Mouse (Mus musculus) kidney, adult 18-20 months (tissue): Measurements from ENCODE around the gene Wdfy4.

Experiments used
- DNase-seq: peaks from one replicate; pipeline ENCODE4 v3.0.0; 2021

Wdfy4 gene

DNA sequence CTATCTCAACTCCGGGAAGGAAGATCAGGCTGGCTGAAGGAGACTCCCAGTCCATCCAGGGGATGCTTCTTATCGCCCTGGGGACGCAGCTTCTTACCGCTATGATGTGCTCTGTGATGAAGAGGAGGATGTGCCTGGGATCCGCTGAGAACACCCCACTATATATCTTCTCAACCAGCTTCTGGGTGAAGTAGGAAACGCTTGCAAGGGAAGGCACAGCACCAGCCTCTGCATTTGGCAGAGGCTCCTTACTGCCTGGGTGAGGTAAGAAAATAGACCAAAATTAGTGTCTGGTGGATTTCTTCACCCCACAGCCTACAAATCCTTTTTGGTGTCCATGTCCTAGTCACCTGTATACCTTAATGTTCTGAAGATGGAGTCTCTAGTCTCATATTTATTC, 107.2 kb downstream of the Wdfy4 start:
- no peak for DNase-seq

DNA sequence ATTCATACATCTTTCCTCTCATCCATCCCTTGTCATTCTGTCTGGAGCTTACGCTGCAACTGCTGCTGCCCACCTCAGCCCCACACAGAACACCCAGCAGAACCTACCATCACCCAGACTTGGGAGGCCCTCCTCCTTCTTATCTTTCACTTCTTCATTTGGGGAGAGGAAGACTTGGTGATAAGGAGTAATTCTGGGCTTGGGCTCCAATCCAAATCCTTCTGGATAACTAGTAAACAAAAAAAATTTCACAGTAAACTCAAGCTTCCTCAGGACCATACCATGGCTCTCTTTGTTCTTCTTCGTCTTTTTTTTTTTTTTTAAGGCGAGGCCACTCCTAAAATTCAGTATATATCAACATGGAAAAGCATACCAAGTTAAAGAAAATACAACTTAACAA, 112.0 kb downstream of the Wdfy4 start:
- DNase-seq: no peak

DNA sequence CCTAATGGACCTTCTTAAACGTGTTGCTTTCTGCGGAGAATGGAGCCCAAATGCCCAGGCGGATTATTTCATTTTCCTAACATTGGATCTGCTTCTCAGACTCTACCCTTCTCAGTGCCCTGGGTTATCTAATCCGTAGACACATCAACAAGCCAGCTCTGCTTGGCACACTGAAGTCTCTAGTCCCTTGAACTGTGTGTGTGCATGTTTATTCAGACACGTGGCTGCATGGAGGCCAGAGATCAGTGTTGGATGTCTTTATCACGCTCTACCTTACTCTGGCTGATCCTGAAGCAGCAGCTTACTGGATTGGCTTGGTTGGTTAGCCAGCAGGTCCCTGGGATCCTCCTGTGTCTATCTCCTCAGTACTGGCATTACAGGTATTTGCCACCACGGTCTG, 113.0 kb downstream of the Wdfy4 start:
- no peak for DNase-seq

DNA sequence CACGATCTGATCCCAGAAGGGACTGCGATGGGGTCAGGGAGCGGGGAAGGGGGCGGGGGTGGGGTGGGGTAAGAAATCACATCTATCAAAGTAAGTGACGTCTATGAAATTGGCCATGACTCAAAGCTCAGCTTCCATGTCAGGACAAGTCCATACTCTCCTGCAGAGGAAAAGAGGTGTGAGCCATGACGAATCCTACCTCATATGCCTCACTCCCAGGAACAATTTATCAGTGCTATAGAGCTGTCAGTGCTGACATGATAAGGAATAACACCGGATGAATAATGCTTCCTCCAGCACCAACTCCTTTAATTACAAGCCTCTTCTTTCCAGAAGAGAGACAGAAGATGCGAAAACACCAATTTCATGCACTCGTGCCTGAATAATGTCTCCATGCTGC, 117.6 kb downstream of the Wdfy4 start:
- DNase-seq: no peak

DNA sequence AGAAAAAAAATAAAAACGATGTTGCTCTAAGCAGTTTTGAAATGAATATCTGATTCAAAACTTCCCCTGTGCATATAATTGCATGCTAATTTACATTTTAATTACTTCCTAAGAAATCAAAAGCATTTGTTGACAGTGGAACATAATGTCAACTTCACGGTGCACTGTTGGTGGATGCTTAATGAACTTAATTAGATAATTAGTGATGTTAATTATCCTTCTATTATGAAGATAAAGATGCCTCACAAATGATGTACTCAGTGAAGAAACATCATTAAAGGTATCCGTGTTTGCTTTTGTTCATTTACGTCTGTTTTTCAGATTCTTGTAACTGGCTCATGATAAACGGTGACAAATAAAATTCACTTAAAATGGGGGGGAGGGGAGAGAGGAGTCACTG, 122.3 kb downstream of the Wdfy4 start:
- DNase-seq: no peak

DNA sequence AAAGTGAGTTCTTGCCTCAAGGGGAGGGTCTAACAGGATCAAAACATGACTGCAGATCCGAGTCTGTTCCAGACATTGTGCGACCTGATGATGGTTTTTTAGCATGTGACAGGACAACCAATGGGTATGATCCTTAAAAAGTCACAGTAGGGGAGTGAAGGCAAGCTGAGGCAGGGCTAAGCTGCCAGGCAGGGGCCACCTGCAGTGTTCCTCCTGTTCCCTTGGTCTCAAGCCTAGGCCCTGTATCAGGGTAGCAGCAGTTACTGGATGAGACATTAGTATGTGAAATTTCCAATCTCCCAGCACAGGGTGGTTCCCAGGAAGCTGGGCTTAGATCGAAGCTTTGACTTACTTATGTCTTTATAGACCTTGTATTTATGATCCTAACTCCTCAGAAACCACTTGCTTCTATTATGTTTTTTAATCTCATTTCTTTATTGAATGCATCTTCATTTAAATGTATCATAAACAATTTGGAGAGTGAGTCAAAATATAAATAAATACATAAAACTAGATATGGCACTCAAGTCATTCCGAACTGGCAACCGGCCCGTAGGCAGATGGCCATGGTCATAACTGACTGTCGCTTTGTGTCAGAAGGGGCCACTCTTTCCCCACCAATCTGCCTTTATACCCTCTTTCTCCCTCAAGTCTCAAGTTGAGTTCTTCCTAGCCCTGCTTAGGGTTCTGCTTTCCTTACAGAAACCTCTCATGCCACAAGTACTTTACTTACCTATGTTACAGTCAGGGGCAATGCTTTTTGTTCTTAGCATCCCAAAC, 126.2 kb downstream of the Wdfy4 start:
- DNase-seq: no peak

DNA sequence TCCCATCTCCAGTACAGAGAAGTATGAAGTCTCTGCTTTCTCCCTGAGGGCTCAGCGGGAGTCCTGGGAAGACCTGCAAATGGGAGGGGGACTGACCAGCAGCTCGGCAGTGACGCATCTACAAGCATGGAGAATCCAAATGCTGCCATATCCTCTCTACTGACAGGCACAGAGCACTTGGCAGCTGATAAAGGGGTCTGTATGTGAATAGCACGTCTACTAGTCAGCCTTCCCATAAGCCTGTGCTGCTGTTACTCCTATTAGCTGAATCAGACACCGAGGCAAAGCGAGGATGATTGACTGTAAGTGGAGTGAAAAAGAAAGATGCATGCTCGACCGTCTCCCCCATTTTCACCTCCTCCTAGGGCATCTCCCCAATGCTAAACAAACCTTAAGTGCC, 131.9 kb downstream of the Wdfy4 start:
- DNase-seq: no peak

DNA sequence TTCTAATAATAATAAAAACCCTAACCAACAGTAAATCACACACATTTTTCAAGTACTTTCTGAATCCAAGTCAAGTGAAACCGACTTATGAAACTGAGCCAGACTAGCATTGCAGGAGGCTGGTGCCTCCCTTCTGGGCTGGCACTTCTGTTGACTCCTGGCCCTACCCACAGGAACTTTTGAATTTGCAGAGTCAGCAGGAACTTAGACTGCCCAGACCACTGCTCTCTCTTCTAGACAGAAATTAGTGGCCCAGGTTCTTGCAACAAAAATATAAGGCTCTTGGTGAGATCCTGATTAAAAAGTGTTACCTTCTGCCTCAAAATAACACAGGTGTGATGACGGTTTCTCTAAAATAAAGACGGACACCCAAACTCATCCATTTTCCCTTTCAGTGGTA, 140.1 kb downstream of the Wdfy4 start:
- no peak for DNase-seq

DNA sequence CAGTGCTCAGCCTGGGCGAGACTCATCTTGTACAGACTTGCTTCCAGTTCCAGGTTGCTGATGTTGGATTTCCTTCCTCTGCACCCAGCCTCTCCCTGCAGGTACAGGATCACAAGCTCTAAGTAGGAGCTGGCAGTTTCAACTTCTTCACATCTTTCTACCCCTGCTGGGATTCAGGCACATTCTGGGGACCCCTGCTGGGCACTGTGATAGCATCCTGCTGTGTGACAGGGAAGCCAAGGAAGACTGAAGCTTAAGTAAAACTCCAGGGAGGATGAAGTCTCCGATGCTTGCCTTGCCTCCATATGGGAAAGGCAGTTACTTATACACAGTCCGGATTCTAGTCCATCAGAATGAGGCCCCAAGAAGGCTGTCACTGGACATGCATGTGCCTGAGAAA, 148.5 kb downstream of the Wdfy4 start:
- DNase-seq: no peak

DNA sequence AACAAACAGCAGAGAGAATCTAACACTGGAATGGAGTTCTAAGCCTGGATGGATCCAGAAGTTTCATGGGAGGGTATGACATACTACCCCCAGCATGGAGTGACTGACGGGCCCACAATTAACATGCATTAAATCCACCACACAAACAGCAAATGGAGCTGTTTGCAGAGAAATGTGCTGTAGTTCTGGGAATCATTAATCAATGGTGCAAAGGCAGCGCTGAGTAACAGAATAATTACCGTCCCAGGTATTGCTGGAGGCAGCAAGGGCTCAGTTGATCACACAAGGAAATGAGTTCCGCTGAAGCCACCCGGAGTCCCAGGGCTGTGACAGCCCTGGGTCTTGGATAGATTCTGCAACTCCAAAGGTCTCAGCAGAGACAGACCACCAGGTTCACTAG, 149.9 kb downstream of the Wdfy4 start:
- DNase-seq: peak; percentile 13

DNA sequence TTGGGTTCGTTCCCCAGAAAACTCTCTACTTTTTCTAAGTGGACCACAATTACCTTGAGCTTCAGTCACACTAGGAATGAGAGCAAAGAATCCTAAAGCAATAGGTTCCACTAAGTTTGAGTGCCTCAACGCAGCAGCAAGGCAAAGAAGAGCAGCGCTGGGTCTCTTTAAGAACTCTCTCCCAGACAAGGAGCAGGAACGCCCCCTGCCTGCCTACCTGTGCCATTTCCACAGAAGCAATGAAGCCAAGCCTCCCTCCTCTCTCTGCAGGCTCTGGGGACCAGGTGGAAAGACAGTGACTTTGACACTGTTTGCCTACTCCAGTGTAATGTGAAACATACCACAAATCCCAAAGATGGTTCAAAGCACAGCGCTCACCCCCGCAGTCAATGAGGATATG, 151.9 kb downstream of the Wdfy4 start:
- DNase-seq: peak; percentile 15

DNA sequence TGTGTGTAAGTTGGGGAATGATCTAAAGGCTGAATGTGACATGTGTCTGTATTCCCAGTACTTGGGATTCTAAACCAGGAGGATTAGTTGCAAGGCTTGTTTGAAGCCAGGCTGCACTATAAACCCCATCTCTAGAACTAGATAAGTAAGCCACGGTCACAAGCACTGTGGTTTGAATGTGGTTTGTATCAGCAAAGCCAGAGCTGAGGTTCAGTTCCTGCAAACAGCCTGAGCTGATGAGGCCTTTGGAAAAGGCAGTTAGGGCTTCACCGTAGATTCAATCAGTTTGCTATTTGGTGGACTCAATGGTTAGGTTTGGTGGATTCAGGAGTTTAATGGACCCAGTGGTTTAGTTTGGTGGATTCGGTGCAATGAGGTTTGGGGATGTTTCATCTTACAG, 154.5 kb downstream of the Wdfy4 start:
- no peak for DNase-seq

DNA sequence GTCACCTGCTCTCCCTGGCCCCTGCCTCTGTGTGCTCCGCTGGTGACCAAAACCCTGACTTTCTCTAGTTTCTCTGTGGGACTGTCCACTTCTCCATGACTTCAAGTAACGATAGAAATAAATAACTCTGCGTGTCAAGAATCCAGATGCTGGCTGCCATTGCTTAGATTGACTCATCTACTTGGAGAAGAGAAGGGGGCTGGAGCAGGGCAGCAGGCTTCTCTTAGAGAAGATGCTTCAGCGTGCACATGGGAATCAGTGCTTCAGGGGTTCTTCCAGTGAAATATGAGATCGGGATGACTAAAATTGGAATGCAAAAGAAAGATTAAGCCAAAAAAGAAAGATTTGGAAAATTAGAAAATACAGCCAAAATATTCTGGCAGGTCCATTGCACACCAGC, 165.7 kb downstream of the Wdfy4 start:
- no peak for DNase-seq

DNA sequence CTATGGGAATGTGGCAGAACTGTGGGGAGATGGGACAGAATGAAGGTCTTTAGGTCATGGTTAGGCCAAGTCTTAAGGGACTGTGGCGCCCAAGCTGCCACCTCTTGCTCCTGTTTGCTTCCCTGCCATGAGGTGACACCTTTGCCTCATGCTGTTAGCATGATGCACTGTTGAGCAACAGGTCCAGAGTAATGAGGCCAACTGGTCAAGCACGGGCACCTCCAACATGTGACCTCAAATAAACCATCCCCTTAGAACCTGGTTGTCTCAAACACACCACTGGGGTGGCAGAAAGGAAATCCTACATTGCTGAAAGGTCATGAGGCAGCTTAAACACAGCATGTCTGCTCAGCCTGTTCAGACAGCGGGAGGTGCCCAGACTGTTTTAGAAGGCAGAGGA, 166.3 kb downstream of the Wdfy4 start:
- no peak for DNase-seq

DNA sequence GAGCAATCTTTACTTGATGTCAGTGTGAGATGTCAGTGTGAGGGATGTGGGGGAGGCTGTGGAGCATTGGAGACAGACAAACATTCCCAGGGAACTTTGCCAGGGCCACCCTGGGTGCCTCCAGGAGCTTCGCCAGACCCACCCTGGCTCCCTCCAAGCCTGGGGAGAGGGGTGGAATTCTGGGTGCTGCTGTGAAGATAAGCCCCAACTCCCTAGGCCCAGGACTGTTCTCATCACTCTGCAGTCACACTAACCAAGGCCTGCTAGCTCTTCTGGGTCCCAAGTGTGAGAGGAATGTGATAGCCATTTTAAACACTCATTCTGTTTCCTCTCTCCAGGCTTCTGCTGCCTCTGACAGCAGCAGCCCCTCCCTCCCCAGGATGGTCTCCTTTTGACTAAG, 177.7 kb downstream of the Wdfy4 start:
- no peak for DNase-seq

DNA sequence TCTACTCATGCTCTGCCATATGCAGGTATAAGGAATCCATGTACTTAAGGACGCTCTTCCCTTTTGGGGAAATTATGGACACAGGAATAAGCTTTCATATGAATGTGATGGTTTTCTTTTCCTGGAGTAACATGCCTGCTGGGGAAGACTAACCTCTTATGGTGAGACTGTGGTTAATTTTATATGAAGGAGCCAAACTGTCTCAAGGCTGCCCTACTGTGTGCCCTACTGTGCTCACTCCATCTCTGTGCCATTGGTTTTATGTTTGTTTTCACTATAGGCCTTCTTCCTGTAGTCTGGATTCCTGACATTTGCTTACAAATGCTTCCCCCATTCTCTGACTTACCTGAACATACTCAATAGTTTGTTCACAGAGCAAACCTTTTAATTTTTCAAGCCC, 180.2 kb downstream of the Wdfy4 start:
- DNase-seq: no peak

DNA sequence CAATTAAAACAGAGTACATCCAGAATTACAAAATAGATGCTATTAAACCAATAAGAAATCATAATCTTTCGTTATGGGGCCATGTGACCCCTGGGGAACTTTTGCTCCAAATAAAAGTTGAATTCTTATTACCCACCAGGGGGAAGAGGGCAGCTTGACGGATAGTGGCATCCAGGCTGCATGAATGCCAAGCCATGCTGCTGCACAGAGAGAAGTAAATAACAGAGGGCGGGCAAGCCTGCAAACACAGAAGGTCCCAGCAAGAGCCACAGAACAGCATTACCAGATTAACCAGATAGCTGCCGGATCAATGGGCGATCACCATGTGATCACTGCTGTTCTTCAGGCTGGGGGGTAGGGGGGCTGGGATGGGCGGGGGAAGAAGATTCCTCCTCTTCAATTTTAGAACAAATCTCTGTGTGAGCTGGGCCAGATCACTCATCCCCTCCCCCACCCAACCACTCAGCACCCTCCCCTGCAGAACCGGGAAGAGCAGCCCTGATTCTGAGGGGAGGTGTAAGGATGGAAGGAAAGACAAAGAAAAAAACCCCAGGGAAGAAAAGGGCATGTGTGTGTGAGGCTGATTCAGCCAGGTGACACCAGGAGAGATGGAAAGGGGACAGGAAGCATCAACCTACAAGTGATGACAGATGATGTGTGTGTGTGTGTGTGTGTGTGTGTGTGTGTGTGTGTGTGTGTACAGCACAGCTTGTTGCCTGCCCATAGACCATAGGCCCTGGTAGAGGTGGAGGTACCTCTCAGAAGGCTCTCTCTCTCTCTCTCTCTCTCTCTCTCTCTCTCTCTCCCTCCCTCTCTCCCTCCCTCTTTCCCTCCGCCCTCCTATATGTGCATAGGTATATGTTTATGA, 185.0 kb downstream of the Wdfy4 start:
- no peak for DNase-seq

DNA sequence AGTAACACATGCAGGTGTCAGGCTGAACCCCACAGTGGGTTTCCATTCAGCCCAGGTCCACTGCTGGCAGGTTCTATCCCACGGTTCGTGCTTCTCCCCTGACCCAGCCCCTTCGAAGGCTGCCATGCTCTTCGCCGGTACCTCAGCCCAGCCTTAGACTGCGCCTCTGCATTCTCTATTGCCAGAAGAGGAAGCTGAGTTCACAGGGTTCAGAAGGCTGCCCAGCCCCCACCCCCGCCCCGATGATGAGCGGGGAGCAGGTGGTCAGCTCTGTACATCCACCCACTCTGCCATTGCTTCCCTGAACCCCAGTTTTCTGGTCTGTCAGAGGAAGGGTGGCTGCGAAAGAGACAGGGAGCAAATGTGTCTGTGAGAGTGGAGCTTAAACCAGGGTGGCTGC, 185.8 kb downstream of the Wdfy4 start:
- no peak for DNase-seq

DNA sequence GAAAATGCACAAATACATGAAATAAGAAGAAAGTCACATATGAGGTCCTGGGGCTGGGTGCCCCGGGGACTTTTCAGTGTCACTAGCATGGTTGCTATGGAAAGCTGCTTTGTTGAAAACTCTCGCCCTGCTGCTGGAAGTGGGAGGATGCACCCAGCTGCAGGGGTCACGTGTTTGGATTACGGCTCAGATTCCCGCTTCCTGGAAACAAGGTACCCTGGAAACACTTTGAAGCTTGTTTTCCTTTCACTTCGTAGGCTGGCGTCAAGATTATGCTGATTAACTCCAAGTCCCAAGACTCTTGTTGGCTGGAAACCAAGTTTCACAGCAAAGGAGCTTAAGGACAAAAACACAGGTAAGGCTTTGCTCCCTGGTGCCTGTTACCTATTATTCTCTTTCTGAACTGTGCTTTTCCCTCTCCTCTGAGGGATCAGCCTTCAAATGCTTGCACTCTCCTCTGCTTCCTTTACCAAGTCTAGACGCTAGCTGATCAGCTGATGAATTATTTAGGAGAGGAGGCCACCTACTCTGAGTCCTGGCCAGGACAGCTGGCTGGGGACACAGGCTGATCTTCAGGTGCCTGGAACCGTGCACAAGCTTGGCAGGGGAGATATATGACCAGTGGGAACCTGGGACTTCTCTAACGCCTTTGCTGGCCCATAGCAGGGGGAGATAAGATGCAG, 190.2 kb downstream of the Wdfy4 start:
- peak; percentile 31 for DNase-seq

DNA sequence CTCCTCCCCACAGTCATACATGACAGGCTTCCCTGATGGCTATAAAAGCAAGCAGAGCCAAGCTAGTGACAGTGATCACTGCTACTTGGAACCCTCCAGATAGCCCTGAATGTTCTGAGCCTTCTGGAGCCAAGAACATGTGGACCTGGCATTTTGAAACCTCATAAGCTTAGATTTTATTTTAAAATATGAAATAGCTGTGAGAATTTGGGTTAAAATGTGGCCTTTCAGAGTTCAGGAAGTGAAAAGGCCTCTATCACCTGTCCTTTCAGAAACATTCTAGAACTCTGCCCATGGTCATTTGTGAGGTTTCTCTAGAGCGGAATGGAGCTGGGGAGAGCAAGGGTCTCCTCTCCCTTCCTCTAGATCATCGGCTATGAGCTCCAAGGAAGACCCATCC, 194.2 kb downstream of the Wdfy4 start, which contains the start of gene Lrrc18:
Gene Lrrc18 (plus strand): TSS at position 301 of the 400 bp plus-strand sequence.
- DNase-seq: no peak

DNA sequence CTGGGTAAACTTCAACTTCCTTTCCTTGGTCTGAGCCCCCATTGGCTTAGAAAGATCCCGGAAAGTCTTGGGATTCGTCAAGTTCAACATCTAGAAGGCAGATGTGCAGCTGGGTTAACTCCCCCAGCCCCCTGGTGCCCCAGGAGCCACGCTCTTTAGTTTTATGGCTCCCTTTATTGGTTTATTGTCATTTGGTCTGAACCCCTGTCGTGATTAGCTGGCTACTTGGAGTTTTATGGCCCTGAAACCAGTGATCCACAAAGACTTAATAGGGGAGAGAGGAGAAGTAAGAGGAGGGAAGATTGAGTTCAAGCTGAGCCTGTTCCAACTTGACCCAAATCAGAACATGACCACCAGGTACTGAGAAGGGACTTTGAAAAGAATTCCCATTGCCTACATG, 198.6 kb downstream of the Wdfy4 start:
- no peak for DNase-seq

DNA sequence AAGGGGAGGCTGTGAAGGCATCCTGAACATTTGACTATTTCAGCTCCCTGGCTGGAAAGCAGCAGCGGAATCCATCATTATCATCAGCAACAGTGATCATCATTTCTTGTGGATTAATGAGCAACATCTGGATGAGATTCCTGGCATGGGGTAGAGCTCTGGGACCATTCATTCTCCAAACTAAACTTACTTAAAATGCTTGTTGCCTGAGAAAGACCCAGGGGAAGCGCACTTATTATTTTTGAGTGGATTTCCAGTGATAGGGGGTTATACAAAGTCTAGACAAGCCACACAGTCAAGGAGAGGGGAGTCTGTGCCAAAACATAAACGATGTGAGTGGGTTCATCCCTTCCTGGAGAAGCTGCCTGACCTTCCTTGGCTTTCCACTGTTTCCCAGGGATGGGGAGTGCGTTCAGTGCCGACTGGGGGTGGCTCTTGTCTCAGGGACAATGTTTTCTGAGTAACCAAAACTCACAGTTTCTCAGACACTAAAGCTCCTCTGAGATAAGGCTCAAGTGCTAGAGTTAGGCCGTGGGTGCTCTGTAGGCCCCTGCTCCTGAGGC, 201.1 kb downstream of the Wdfy4 start:
- DNase-seq: no peak

DNA sequence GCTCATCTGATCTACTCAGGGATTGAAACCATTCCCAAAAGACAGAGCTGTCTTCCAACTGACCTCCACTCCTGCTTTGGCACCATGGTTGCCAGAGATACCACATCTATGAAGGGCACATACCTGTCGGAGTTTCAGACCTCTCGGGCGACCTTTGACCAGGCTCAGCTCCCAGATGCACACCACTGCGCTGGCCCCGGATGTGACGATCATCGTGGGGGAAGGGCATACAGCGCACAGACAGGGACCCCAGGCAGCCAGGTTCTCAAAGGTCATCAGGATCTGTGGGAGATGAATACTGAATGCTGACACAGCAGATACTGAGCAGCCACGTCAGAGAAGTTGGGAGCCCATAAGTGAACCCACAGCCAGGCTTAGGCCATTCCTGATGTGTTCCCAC, 214.6 kb downstream of the Wdfy4 start:
- DNase-seq: no peak
